ENCODE assay signal across 22 mouse cellular contexts in genomic region chr8:126814427-126814826, GRCm38 (mm10).
DNase-seq lines count a peak whose midpoint lies in the region; ATAC-seq and TF ChIP-seq lines count a peak whose summit lies in the region.
"Had no signal": no experiment of that assay in that cellular context is flagged by ENCODE, and none has a peak within 500 bp of the region (broad histone marks: within the 10 kb centered on the region; RNA-seq: fewer than 3 reads in every experiment).

No protein-coding gene starts in this region.

- H3K27ac ChIP-seq in intestine, postnatal 0 days (ENCODE audit: low read depth, low read length): peak overlapping the region; percentile 46; the same call in 1 of the 2 replicates
- H3K27ac ChIP-seq in midbrain, embryonic 10.5 days (replicated peaks): no peak overlapping the region
- H3K27ac ChIP-seq in kidney, embryonic 14.5 days (ENCODE audit: low read depth, low read length): no peak overlapping the region
- H3K27ac ChIP-seq: embryonic facial prominence, embryonic 10.5 days; forebrain, embryonic 13.5 days; hindbrain, embryonic 15.5 days had no signal

- H3K9ac ChIP-seq in intestine, postnatal 0 days (ENCODE audit: low read depth, low read length): no peak overlapping the region
- no peak overlapping the region for H3K9ac ChIP-seq in kidney, embryonic 14.5 days (ENCODE audit: low read depth, low read length)
- H3K9ac ChIP-seq: forebrain, embryonic 13.5 days; forebrain, postnatal 0 days; heart, embryonic 12.5 days; hindbrain, embryonic 15.5 days had no signal

- H3K4me3 ChIP-seq in intestine, postnatal 0 days (ENCODE audit: low read depth, low read length): no peak overlapping the region
- H3K4me3 ChIP-seq in midbrain, embryonic 10.5 days: no peak overlapping the region
- no peak overlapping the region for H3K4me3 ChIP-seq in kidney, embryonic 14.5 days (ENCODE audit: low read length)
- H3K4me3 ChIP-seq: embryonic facial prominence, embryonic 10.5 days; forebrain, embryonic 13.5 days; gastrocnemius, adult 2 months; heart, embryonic 12.5 days; hindbrain, embryonic 15.5 days had no signal

- H3K4me2 ChIP-seq in intestine, postnatal 0 days (replicated peaks; ENCODE audit: low read depth): no peak overlapping the region
- H3K4me2 ChIP-seq in kidney, embryonic 14.5 days (replicated peaks; ENCODE audit: low read depth, low read length): no peak overlapping the region
- H3K4me2 ChIP-seq: forebrain, embryonic 13.5 days; heart, embryonic 12.5 days; hindbrain, embryonic 15.5 days had no signal

- peak; percentile 39; the same call in 1 of the 2 replicates for TF ChIP-seq CTCF in intestine, postnatal 0 days (IDR thresholded peaks at IDR 0.05; ENCODE audit: low read depth)

- H3K27me3 ChIP-seq in intestine, postnatal 0 days (replicated peaks; ENCODE audit: control insufficient read depth, insufficient read depth, low read length): no peaks in the 10 kb centered on the region
- H3K27me3 ChIP-seq in midbrain, embryonic 10.5 days (ENCODE audit: low read depth, poor library complexity, severe bottlenecking): no peaks in the 10 kb centered on the region
- no peaks in the 10 kb centered on the region for H3K27me3 ChIP-seq in kidney, embryonic 14.5 days (ENCODE audit: control insufficient read depth, insufficient read depth, low read length)
- H3K27me3 ChIP-seq: forebrain, embryonic 13.5 days; heart, embryonic 12.5 days; hindbrain, embryonic 15.5 days had no signal

- H3K4me1 ChIP-seq in intestine, postnatal 0 days (replicated peaks; ENCODE audit: control insufficient read depth, insufficient read depth, low read length): peaks cover 8% of the 10 kb centered on the region; the same call in 1 of the 2 replicates
- H3K4me1 ChIP-seq in midbrain, embryonic 10.5 days: no peaks in the 10 kb centered on the region
- no peaks in the 10 kb centered on the region for H3K4me1 ChIP-seq in kidney, embryonic 14.5 days (ENCODE audit: control insufficient read depth, insufficient read depth, low read length)
- H3K4me1 ChIP-seq: forebrain, embryonic 13.5 days; heart, embryonic 12.5 days; hindbrain, embryonic 15.5 days had no signal

- H3K36me3 ChIP-seq in intestine, postnatal 0 days (ENCODE audit: control insufficient read depth, insufficient read depth): no peaks in the 10 kb centered on the region
- no peaks in the 10 kb centered on the region for H3K36me3 ChIP-seq in midbrain, embryonic 10.5 days
- no peaks in the 10 kb centered on the region for H3K36me3 ChIP-seq in kidney, embryonic 14.5 days (ENCODE audit: control insufficient read depth, insufficient read depth, low read length)
- H3K36me3 ChIP-seq: embryonic facial prominence, embryonic 10.5 days; G1E; hindbrain, embryonic 15.5 days had no signal

- WGBS in intestine, postnatal 0 days: 34% methylated on average over 4 of the region's 4 CpGs
- 83% methylated on average over 4 of the region's 4 CpGs for WGBS in midbrain, embryonic 10.5 days
- 81% methylated on average over 4 of the region's 4 CpGs for WGBS in kidney, embryonic 14.5 days

- H3K9me3 ChIP-seq in intestine, postnatal 0 days (ENCODE audit: control insufficient read depth): no peaks in the 10 kb centered on the region
- peaks cover 12% of the 10 kb centered on the region for H3K9me3 ChIP-seq in midbrain, embryonic 10.5 days (replicated peaks)
- H3K9me3 ChIP-seq in kidney, embryonic 14.5 days (ENCODE audit: control insufficient read depth, low read length): peaks cover 8% of the 10 kb centered on the region
- H3K9me3 ChIP-seq: hindbrain, embryonic 15.5 days had no signal

- peak; percentile 80 for ATAC-seq in intestine, postnatal 0 days
- peak; percentile 42; the same call in 1 of the 2 replicates for ATAC-seq in monocyte, adult 5-6 weeks (replicated peaks; ENCODE audit: insufficient number of reproducible peaks, low FRiP score, low TSS enrichment, poor library complexity, severe bottlenecking)
- no peak for ATAC-seq in kidney, embryonic 14.5 days (ENCODE audit: low FRiP score, low TSS enrichment)
- ATAC-seq: CD4-positive, CD25-positive, alpha-beta regulatory T cell, adult 4 months; forebrain, embryonic 13.5 days; forebrain, postnatal 0 days had no signal

- DNase-seq in heart, adult 11 months: peak; percentile 84
- no peak for DNase-seq in heart, adult 18-20 months
- no peak for DNase-seq in spleen, postnatal 4 days (ENCODE audit: low spot score in 2 of 2)
- DNase-seq in frontal cortex, postnatal 10 days (ENCODE audit: low spot score in 2 of 2): no peak
- no peak for DNase-seq in midbrain, embryonic 10.5 days (ENCODE audit: low spot score)
- DNase-seq: adrenal gland, postnatal 14 days; B cell, adult 2 months; cerebellum, adult 11-12 months; cerebellum, adult 9-10 months; cerebellum, postnatal 36 days; forebrain, postnatal 0 days; gastrocnemius, adult 2 months; gastrocnemius, postnatal 25 days had no signal
